Mouse (Mus musculus): ENCODE measurements around the gene Rnf31. TPM values are rescaled to one million over a fixed set of nuclear protein-coding genes. Genes with fewer than 3 reads are reported as not detected.

Gene Rnf31
- polyA plus RNA-seq, 1 experiment from 2014 or later = 12.7 TPM

DNA sequence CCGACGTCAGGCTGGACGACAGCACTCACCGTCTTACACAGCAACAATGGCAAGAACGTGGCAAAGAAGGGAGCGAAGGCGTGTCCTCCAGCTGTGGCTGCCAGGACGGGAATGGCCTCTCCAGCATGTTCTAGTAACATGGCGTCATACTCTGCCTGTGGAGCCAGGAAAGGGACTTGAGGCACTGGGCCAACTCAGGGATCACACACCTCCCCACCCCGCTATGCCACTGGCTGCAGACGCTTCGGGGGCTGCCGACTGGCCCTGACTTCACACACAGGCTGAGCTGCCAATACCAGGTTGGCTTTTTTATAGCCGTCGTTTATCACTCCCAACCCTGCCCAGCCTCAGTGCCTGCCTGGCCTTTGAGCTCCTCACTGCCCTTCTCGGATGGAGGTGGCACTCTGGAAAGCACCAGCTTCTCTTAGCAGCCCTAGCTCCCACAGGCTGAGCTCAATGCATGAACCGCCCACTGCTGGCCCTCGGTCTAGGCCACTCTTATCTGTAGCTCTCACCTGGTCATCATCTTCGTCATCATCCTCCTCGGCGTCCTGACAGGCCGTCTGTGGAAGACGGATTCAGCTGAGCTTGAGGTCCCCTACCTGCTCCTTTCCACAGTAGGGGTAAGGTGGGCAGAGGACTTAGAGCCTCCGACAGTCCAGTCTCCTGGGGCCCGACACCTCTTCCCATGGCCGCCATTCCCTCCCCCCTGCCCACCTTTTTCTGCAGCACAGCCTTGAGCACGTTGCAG is 36.7 kb downstream of the Rnf31 start:
- H3K27ac ChIP-seq (replicated peaks in 1 of 2; ENCODE audit: control insufficient read depth in 1 of 2, insufficient read depth in 1 of 2, low read depth in 2 of 2, low read length in 2 of 2) = no peak overlapping the region
- no peak overlapping the region for H3K4me2 ChIP-seq (ENCODE audit: low read length)
- WGBS = 85% methylated on average over 27 of the region's 27 CpGs
- no peak for ATAC-seq (ENCODE audit: insufficient number of reproducible peaks, insufficient read depth, low FRiP score, low read depth)
- no peaks in the 10 kb centered on the region for H3K9me3 ChIP-seq (ENCODE audit: control insufficient read depth, low read length)
- no peaks in the 10 kb centered on the region for H3K27me3 ChIP-seq (ENCODE audit: control insufficient read depth, insufficient read depth, low read length)
- H3K4me3 ChIP-seq (ENCODE audit: control insufficient read depth in 1 of 2, insufficient read depth in 1 of 2, low read depth in 1 of 2, low read length in 2 of 2) = no peak overlapping the region
- H3K4me1 ChIP-seq (ENCODE audit: control insufficient read depth in 2 of 2, insufficient read depth in 2 of 2, low read length in 2 of 2) = peaks cover 4 to 6% of the 10 kb centered on the region in 2 experiments; a peak in 2 of 4 replicates
- no peak overlapping the region for H3K9ac ChIP-seq (ENCODE audit: low read length)
- peaks cover 98% of the 10 kb centered on the region for H3K36me3 ChIP-seq (ENCODE audit: control insufficient read depth, insufficient read depth, low read length)

DNA sequence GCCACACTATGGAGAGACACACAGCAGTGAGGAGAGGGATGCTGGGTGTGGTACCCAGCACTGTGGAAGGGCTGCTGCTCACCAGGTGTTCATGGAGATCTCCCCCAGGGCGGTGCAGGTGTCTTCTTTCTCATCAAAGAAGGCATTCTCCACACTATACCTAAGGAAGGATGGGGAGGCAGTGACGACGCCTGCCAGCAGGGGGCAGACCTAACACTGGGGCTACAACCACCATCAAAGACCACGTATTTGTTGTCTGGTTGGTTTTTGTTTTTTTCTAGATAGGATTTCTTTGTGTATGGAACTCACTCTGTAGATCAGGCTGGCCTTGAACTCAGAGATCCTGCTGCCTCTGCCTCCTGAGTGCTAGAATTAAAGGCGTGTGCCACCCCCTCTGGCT is 37.8 kb downstream of the Rnf31 start:
- H3K27ac ChIP-seq (replicated peaks in 1 of 2; ENCODE audit: control insufficient read depth in 1 of 2, insufficient read depth in 1 of 2, low read depth in 2 of 2, low read length in 2 of 2) = no peak overlapping the region
- peaks cover 4 to 6% of the 10 kb centered on the region in 2 experiments; a peak in 2 of 4 replicates for H3K4me1 ChIP-seq (ENCODE audit: control insufficient read depth in 2 of 2, insufficient read depth in 2 of 2, low read length in 2 of 2)
- no peak overlapping the region for H3K9ac ChIP-seq (ENCODE audit: low read length)
- peaks cover 100% of the 10 kb centered on the region for H3K36me3 ChIP-seq (ENCODE audit: control insufficient read depth, insufficient read depth, low read length)
- no peak overlapping the region for H3K4me3 ChIP-seq (ENCODE audit: control insufficient read depth in 1 of 2, insufficient read depth in 1 of 2, low read depth in 1 of 2, low read length in 2 of 2)
- no peaks in the 10 kb centered on the region for H3K27me3 ChIP-seq (ENCODE audit: control insufficient read depth, insufficient read depth, low read length)
- ATAC-seq (ENCODE audit: insufficient number of reproducible peaks, insufficient read depth, low FRiP score, low read depth) = no peak
- 53% methylated on average over 5 of the region's 5 CpGs for WGBS
- no peaks in the 10 kb centered on the region for H3K9me3 ChIP-seq (ENCODE audit: control insufficient read depth, low read length)
- no peak overlapping the region for H3K4me2 ChIP-seq (ENCODE audit: low read length)

DNA sequence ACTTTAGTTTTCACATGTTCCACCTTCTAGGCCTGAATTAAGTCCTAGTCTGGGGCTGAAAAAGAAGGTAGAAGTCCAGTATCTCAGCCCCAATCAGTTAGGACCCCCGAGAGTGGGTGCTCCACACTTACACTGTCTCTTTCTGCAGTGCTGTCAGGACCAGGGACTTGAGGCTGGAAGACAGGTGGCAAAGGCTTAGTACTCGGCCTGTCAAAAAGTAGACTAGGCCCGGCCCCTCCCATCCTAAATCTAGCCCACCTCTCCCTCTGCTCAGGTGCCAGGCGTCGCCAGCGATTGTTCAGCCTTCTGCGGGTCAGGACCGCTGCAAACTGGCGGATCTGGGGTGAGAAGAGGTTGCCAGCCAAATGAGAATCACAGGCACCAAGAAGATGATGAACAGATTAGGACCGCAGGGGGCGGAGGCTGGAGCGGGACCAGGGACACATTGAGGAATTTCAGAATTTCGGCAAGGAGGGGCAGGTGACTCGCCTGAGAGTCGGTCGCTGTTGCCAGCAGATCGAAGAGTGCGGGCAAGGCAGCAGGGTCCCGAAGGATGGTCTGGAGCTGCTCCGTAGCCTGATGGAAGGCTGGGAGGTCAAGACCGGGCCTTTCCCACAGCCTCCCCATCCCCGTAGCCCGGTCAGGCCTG is 43.5 kb downstream of the Rnf31 start:
- peak overlapping the region; percentile 88 for H3K9ac ChIP-seq (ENCODE audit: low read length)
- H3K36me3 ChIP-seq (ENCODE audit: control insufficient read depth, insufficient read depth, low read length) = peaks cover 85% of the 10 kb centered on the region
- H3K27me3 ChIP-seq (ENCODE audit: control insufficient read depth, insufficient read depth, low read length) = no peaks in the 10 kb centered on the region
- peak overlapping the region; percentile 75 for H3K4me3 ChIP-seq (ENCODE audit: control insufficient read depth in 1 of 2, insufficient read depth in 1 of 2, low read depth in 1 of 2, low read length in 2 of 2)
- ATAC-seq (ENCODE audit: insufficient number of reproducible peaks, insufficient read depth, low FRiP score, low read depth) = 0 out of 2 replicates have a peak, but pooled peaks have one; percentile 2
- 3% methylated on average over 23 of the region's 23 CpGs for WGBS
- H3K4me2 ChIP-seq (ENCODE audit: low read length) = peak overlapping the region; percentile 97
- peak overlapping the region; percentile 47 to 71 for H3K27ac ChIP-seq (replicated peaks in 1 of 2; ENCODE audit: control insufficient read depth in 1 of 2, insufficient read depth in 1 of 2, low read depth in 2 of 2, low read length in 2 of 2)
- no peaks in the 10 kb centered on the region for H3K9me3 ChIP-seq (ENCODE audit: control insufficient read depth, low read length)
- H3K4me1 ChIP-seq (ENCODE audit: control insufficient read depth in 2 of 2, insufficient read depth in 2 of 2, low read length in 2 of 2) = peaks cover 0 to 8% of the 10 kb centered on the region in 2 experiments; a peak in 2 of 4 replicates

DNA sequence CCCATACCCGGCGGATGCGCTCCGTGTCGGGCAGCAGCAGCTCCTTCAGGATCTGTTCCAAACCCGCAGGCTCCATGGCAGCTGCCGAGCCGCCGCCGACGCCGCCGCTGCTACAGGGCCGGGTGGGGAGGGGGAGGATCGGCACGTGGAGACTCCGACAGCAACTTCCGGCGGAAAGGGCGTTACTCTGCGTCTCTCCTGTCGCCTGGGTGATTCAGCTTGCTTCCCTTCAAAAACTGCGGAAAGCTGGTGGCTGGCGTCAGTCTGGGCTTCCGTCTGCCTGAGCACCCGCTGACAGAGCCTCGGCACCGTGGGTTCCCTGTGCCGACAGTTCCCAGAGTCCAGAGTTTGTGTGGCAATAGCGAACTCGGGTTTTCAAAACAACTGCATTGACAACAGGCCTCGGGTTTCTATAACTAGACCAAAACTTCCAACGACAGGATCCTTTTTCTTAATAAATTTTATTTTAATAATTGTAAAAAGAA is 44.1 kb downstream of the Rnf31 start, which contains the start of gene Ipo4:
Gene Ipo4 (minus strand): TSS at position 435 of the 485 bp plus-strand sequence.
- peaks cover 0 to 8% of the 10 kb centered on the region in 2 experiments; a peak in 2 of 4 replicates for H3K4me1 ChIP-seq (ENCODE audit: control insufficient read depth in 2 of 2, insufficient read depth in 2 of 2, low read length in 2 of 2)
- peak within 1 kb of the TSS; percentile 75 for H3K4me3 ChIP-seq (ENCODE audit: control insufficient read depth in 1 of 2, insufficient read depth in 1 of 2, low read depth in 1 of 2, low read length in 2 of 2)
- peaks cover 85% of the 10 kb centered on the region for H3K36me3 ChIP-seq (ENCODE audit: control insufficient read depth, insufficient read depth, low read length)
- H3K9ac ChIP-seq (ENCODE audit: low read length) = peak within 1 kb of the TSS; percentile 88
- H3K27ac ChIP-seq (replicated peaks in 1 of 2; ENCODE audit: control insufficient read depth in 1 of 2, insufficient read depth in 1 of 2, low read depth in 2 of 2, low read length in 2 of 2) = peak within 1 kb of the TSS; percentile 47 to 71
- no peaks in the 10 kb centered on the region for H3K9me3 ChIP-seq (ENCODE audit: control insufficient read depth, low read length)
- ATAC-seq (ENCODE audit: insufficient number of reproducible peaks, insufficient read depth, low FRiP score, low read depth) = peak; percentile 61
- WGBS = 2% methylated on average over 23 of the region's 33 CpGs
- no peaks in the 10 kb centered on the region for H3K27me3 ChIP-seq (ENCODE audit: control insufficient read depth, insufficient read depth, low read length)
- H3K4me2 ChIP-seq (ENCODE audit: low read length) = peak within 1 kb of the TSS; percentile 97

DNA sequence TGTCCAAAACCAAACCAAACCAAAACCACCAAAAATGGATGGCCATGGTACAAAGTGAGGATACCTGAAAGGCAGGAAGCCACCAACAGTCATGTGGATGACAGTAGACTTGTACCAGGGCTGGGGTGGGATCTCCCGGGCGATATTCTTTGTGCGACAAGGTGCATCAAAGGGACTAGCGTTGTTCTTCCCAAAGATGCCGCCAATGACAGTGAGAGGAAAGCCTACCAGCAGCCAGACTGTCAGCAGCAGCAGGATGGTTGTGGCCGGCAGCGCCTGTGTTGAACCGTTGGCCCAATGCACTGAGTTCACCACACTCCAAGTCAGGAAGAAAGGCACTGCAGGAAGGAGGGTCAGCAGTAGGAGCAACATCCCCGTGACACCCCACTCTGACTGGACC is 46.3 kb downstream of the Rnf31 start, which contains the start of gene Gm49378:
Gene Gm49378 (minus strand): TSS at position 101 of the 400 bp plus-strand sequence.
- no peak within 1 kb of the TSS for H3K4me2 ChIP-seq (ENCODE audit: low read length)
- H3K4me3 ChIP-seq (ENCODE audit: control insufficient read depth in 1 of 2, insufficient read depth in 1 of 2, low read depth in 1 of 2, low read length in 2 of 2) = no peak within 1 kb of the TSS
- H3K36me3 ChIP-seq (ENCODE audit: control insufficient read depth, insufficient read depth, low read length) = peaks cover 76% of the 10 kb centered on the region
- no peak for ATAC-seq (ENCODE audit: insufficient number of reproducible peaks, insufficient read depth, low FRiP score, low read depth)
- no peaks in the 10 kb centered on the region for H3K9me3 ChIP-seq (ENCODE audit: control insufficient read depth, low read length)
- 97% methylated on average over 9 of the region's 9 CpGs for WGBS
- no peaks in the 10 kb centered on the region for H3K27me3 ChIP-seq (ENCODE audit: control insufficient read depth, insufficient read depth, low read length)
- no peak within 1 kb of the TSS for H3K9ac ChIP-seq (ENCODE audit: low read length)
- no peak within 1 kb of the TSS for H3K27ac ChIP-seq (replicated peaks in 1 of 2; ENCODE audit: control insufficient read depth in 1 of 2, insufficient read depth in 1 of 2, low read depth in 2 of 2, low read length in 2 of 2)
- peaks cover 5 to 15% of the 10 kb centered on the region in 2 experiments for H3K4me1 ChIP-seq (ENCODE audit: control insufficient read depth in 2 of 2, insufficient read depth in 2 of 2, low read length in 2 of 2)

DNA sequence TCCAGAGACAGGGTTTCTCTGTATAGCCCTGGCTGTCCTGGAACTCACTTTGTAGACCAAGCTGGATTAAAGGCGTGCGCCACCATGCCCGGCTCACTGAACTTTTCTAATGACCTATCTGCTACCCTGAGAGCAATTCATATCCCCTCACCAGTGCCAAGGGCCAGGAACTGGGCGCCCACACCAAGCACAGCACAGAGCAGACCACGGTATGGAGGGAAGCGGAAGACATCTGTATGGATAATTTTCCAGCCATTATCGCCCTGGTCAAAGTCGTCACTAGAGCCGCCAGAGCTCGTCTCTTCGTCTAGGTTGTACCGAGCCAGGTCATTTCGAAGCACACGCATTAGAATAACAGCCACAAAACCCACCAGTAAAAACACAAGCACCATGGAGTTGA is 49.3 kb downstream of the Rnf31 start:
- ATAC-seq (ENCODE audit: insufficient number of reproducible peaks, insufficient read depth, low FRiP score, low read depth) = no peak
- 95% methylated on average over 14 of the region's 14 CpGs for WGBS
- peaks cover 62% of the 10 kb centered on the region for H3K36me3 ChIP-seq (ENCODE audit: control insufficient read depth, insufficient read depth, low read length)

DNA sequence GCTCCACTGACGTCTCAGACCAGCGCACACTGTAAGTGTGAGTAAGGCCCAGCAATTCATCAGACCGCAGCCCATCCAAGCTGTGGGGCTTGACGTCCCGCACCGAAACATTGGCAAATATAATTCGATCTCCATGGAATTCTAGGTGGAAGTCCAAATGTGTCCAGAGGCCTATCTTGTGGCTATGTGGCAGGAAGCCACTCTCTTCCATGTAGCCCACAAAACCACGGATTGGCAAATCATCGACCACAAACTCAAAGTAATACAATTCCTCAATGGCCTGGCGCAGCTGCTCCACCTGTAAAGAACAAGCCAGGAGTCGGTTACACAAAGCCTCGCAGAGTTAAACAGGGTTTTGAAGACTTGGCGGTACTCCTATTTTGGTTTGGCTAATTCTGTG is 49.8 kb downstream of the Rnf31 start:
- peaks cover 63% of the 10 kb centered on the region for H3K36me3 ChIP-seq (ENCODE audit: control insufficient read depth, insufficient read depth, low read length)
- 92% methylated on average over 13 of the region's 13 CpGs for WGBS
- no peak for ATAC-seq (ENCODE audit: insufficient number of reproducible peaks, insufficient read depth, low FRiP score, low read depth)
- no peak overlapping the region for H3K4me2 ChIP-seq (ENCODE audit: low read length)
- H3K27me3 ChIP-seq (ENCODE audit: control insufficient read depth, insufficient read depth, low read length) = no peaks in the 10 kb centered on the region
- peaks cover 11 to 19% of the 10 kb centered on the region in 2 experiments for H3K4me1 ChIP-seq (ENCODE audit: control insufficient read depth in 2 of 2, insufficient read depth in 2 of 2, low read length in 2 of 2)
- H3K9ac ChIP-seq (ENCODE audit: low read length) = no peak overlapping the region
- H3K27ac ChIP-seq (replicated peaks in 1 of 2; ENCODE audit: control insufficient read depth in 1 of 2, insufficient read depth in 1 of 2, low read depth in 2 of 2, low read length in 2 of 2) = no peak overlapping the region
- no peak overlapping the region for H3K4me3 ChIP-seq (ENCODE audit: control insufficient read depth in 1 of 2, insufficient read depth in 1 of 2, low read depth in 1 of 2, low read length in 2 of 2)
- H3K9me3 ChIP-seq (ENCODE audit: control insufficient read depth, low read length) = no peaks in the 10 kb centered on the region

More for the DNA sequence above, 49.3 kb downstream of the Rnf31 start:
- H3K27ac ChIP-seq (replicated peaks in 1 of 2; ENCODE audit: control insufficient read depth in 1 of 2, insufficient read depth in 1 of 2, low read depth in 2 of 2, low read length in 2 of 2) = no peak overlapping the region
- H3K4me1 ChIP-seq (ENCODE audit: control insufficient read depth in 2 of 2, insufficient read depth in 2 of 2, low read length in 2 of 2) = peaks cover 11 to 22% of the 10 kb centered on the region in 2 experiments
- H3K27me3 ChIP-seq (ENCODE audit: control insufficient read depth, insufficient read depth, low read length) = no peaks in the 10 kb centered on the region
- H3K9ac ChIP-seq (ENCODE audit: low read length) = no peak overlapping the region
- no peak overlapping the region for H3K4me2 ChIP-seq (ENCODE audit: low read length)
- H3K9me3 ChIP-seq (ENCODE audit: control insufficient read depth, low read length) = no peaks in the 10 kb centered on the region
- no peak overlapping the region for H3K4me3 ChIP-seq (ENCODE audit: control insufficient read depth in 1 of 2, insufficient read depth in 1 of 2, low read depth in 1 of 2, low read length in 2 of 2)
